Mouse (Mus musculus): ENCODE results near the gene Dusp12. TPM values are rescaled to one million over a fixed set of nuclear protein-coding genes. Genes with fewer than 3 reads are reported as not detected.

The Dusp12 gene
- total RNA-seq, 2 experiments from 2014 or later = 13.5 to 18.2 TPM

Other genes with a start within 250 kb of the Dusp12 start
- gene Olfml2b, start 241.0 kb downstream of the Dusp12 start, total RNA-seq (2021) = 1 to 10 TPM; 5.1 to 5.2 TPM
- 10 to 100 TPM; 34.8 to 36.9 TPM for gene Atf6, start 17.8 kb downstream of the Dusp12 start, total RNA-seq (2021)
- gene Gm26620, start 475 bp downstream of the Dusp12 start, total RNA-seq (2021) = under 1 TPM; 0.51 to 0.53 TPM
- not detected for gene Fcrlb, start 27.4 kb upstream of the Dusp12 start, total RNA-seq (2021)
- gene Fcrla, start 42.0 kb upstream of the Dusp12 start, total RNA-seq (2021) = under 1 TPM in 1 of 2 experiments, not detected in 1; 0.54 TPM
- 10 to 100 TPM in 1 of 2 experiments, 1 to 10 TPM in 1; 7.0 to 15.6 TPM for gene Fcgr2b, start 91.0 kb upstream of the Dusp12 start, total RNA-seq (2021)
- 10 to 100 TPM in 1 of 2 experiments, 1 to 10 TPM in 1; 5.8 to 13.0 TPM for gene Fcgr4, start 133.4 kb upstream of the Dusp12 start, total RNA-seq (2021)
- gene Fcgr3, start 179.4 kb upstream of the Dusp12 start, total RNA-seq (2021) = 10 to 100 TPM; 17.7 to 32.8 TPM
- gene Cfap126, start 228.4 kb upstream of the Dusp12 start, total RNA-seq (2021) = 1 to 10 TPM; 3.0 to 4.2 TPM